Mouse (Mus musculus): ENCODE data around the gene Opcml.

- no peak for TF ChIP-seq TAL1 (IDR thresholded peaks at IDR 0.05; ENCODE audit: low read length)
- no peak for TF ChIP-seq GATA1 (IDR thresholded peaks at IDR 0.05; ENCODE audit: low read length)
These were observed 924.0 kb downstream of the Opcml start for GRCm38 (mm10) chr9:28714544-28714943.

Measured in erythroblast, embryonic 14.5 days (primary cell).